Mouse (Mus musculus): ENCODE data around the gene Mapk14.

- TF ChIP-seq CTCF (IDR thresholded peaks at IDR 0.05 in 2 of 3, conservative IDR thresholded peaks at IDR 0.05 in 1 of 3; ENCODE audit: control insufficient read depth in 1 of 3, insufficient read depth in 1 of 3, low read depth in 2 of 3, low read length in 3 of 3, poor library complexity in 1 of 3, severe bottlenecking in 1 of 3), result no peak
- TF ChIP-seq JUND (IDR thresholded peaks at IDR 0.05; ENCODE audit: low read depth, low read length), result no peak
- no peak for TF ChIP-seq GATA1 (IDR thresholded peaks at IDR 0.05; ENCODE audit: low read depth, low read length)
- TF ChIP-seq RAD21 (IDR thresholded peaks at IDR 0.05; ENCODE audit: low read depth, low read length), result no peak
- TF ChIP-seq ZNF384 (IDR thresholded peaks at IDR 0.05; ENCODE audit: low read depth, low read length), result no peak
- no peak for TF ChIP-seq BHLHE40 (IDR thresholded peaks at IDR 0.05; ENCODE audit: borderline replicate concordance, low read depth, low read length)
- TF ChIP-seq POLR2AphosphoS2 (IDR thresholded peaks at IDR 0.05; ENCODE audit: low read length), result no peak
- no peak for TF ChIP-seq TAL1 (IDR thresholded peaks at IDR 0.05; ENCODE audit: low read length)
- no peak for TF ChIP-seq HCFC1 (IDR thresholded peaks at IDR 0.05; ENCODE audit: low read depth, low read length)
- TF ChIP-seq UBTF (IDR thresholded peaks at IDR 0.05; ENCODE audit: borderline replicate concordance, insufficient read depth, low read depth, low read length), result no peak
- TF ChIP-seq EP300 (IDR thresholded peaks at IDR 0.05; ENCODE audit: low read depth in 1 of 2, low read length in 2 of 2), result no peak
- no peak for TF ChIP-seq MAFK (IDR thresholded peaks at IDR 0.05; ENCODE audit: borderline replicate concordance, low read depth, low read length)
- TF ChIP-seq E2F4 (IDR thresholded peaks at IDR 0.05; ENCODE audit: borderline replicate concordance, low read depth, low read length), result no peak
These were observed 52.2 kb downstream of the Mapk14 start for GRCm38 (mm10) chr17:28743145-28743866.
